Mouse (Mus musculus) MEL (cell line): ENCODE measurements around the gene Zic4. TPM values are rescaled to one million over a fixed set of nuclear protein-coding genes. Genes with fewer than 3 reads are reported as not detected.

Experiments
- DNase-seq: peaks from one replicate; pipeline ENCODE4 v3.0.0; 2011; ENCODE audit warnings: low read depth, low spot score
- H3K27ac ChIP-seq: 2 replicates; pipeline ENCODE4 v1.5.1; 2012; ENCODE audit warnings: low read depth, mild to moderate bottlenecking, control low read depth, low read length, moderate library complexity; ENCODE audit not compliant: control insufficient read depth
- H3K27me3 ChIP-seq, 2 experiments: fragments of 150-350 bp in 1 of 2; sonication (generic) in 1 of 2; 2 replicates each; pipeline ENCODE4 v1.6.1; 2012; ENCODE audit warnings: low read length in 2 of 2, mild to moderate bottlenecking in 2 of 2, improper control_type of control experiment in 1 of 2, moderate library complexity in 1 of 2; ENCODE audit not compliant: insufficient read depth in 2 of 2, control insufficient read depth in 1 of 2
- H3K36me3 ChIP-seq, 2 experiments: 2 replicates each; pipeline ENCODE4 v1.6.1; 2012 to 2014; ENCODE audit warnings: low read length in 2 of 2, improper control_type of control experiment in 1 of 2, inconsistent platforms in 1 of 2, mild to moderate bottlenecking in 1 of 2; ENCODE audit not compliant: insufficient read depth in 2 of 2, control insufficient read depth in 1 of 2
- H3K4me1 ChIP-seq, 2 experiments: fragments of 150-350 bp in 1 of 2; sonication (generic) in 1 of 2; 2 replicates each; pipeline ENCODE4 v1.6.1; 2012; ENCODE audit warnings: low read length in 2 of 2, improper control_type of control experiment in 1 of 2, mild to moderate bottlenecking in 1 of 2; ENCODE audit not compliant: insufficient read depth in 2 of 2, control insufficient read depth in 1 of 2
- H3K4me3 ChIP-seq, 2 experiments: fragments of 150-350 bp in 1 of 2; sonication (generic) in 1 of 2; 2 replicates each; pipeline ENCODE4 v1.5.1; 2012; ENCODE audit warnings: low read depth in 2 of 2, low read length in 2 of 2, mild to moderate bottlenecking in 2 of 2, moderate library complexity in 2 of 2, control low read depth in 1 of 2, improper control_type of control experiment in 1 of 2; ENCODE audit not compliant: control insufficient read depth in 1 of 2, insufficient read depth in 1 of 2
- H3K79me2 ChIP-seq: 2 replicates; pipeline ENCODE4 v1.6.1; 2012; ENCODE audit warnings: mild to moderate bottlenecking, low read length, moderate library complexity; ENCODE audit not compliant: control insufficient read depth, poor library complexity, insufficient read depth
- H3K9ac ChIP-seq: 2 replicates; pipeline ENCODE4 v1.6.1; 2012; ENCODE audit warnings: low read depth, mild to moderate bottlenecking, control low read depth, low read length, moderate library complexity; ENCODE audit not compliant: control insufficient read depth, poor library complexity, severe bottlenecking
- H3K9me3 ChIP-seq: fragments of 150-350 bp; sonication (generic); replicated peaks from 2 replicates; pipeline ENCODE4 v1.6.1; 2012; ENCODE audit warnings: mild to moderate bottlenecking, low read length, improper control_type of control experiment, moderate library complexity; ENCODE audit not compliant: insufficient read depth
- BHLHE40 ChIP-seq: IDR thresholded peaks from 2 replicates; pipeline ENCODE4 v1.6.1; 2012; ENCODE audit warnings: low read depth, mild to moderate bottlenecking, inconsistent platforms, low read length, improper control_type of control experiment, borderline replicate concordance
- CHD1 ChIP-seq: IDR thresholded peaks from 2 replicates; pipeline ENCODE4 v1.6.1; 2012; ENCODE audit warnings: low read depth, mild to moderate bottlenecking, inconsistent platforms, low read length, improper control_type of control experiment
- E2F4 ChIP-seq: IDR thresholded peaks from 2 replicates; pipeline ENCODE4 v1.6.1; 2011; ENCODE audit warnings: low read depth, low read length, improper control_type of control experiment, borderline replicate concordance
- ELF1 ChIP-seq: IDR thresholded peaks from 2 replicates; pipeline ENCODE4 v1.6.1; 2014; ENCODE audit warnings: low read depth, mild to moderate bottlenecking, inconsistent platforms, low read length, improper control_type of control experiment, moderate library complexity
- EP300 ChIP-seq, 2 experiments: IDR thresholded peaks; 2 replicates each; pipeline ENCODE4 v1.6.1; 2011; ENCODE audit warnings: improper control_type of control experiment in 2 of 2, low read length in 2 of 2, low read depth in 1 of 2, mild to moderate bottlenecking in 1 of 2
- GABPA ChIP-seq: IDR thresholded peaks from 2 replicates; pipeline ENCODE4 v1.6.1; 2012; ENCODE audit warnings: low read depth, mild to moderate bottlenecking, inconsistent platforms, low read length, improper control_type of control experiment, moderate library complexity
- GATA1 ChIP-seq: IDR thresholded peaks from 2 replicates; pipeline ENCODE4 v1.6.1; 2011; ENCODE audit warnings: low read depth, low read length, improper control_type of control experiment
- HCFC1 ChIP-seq: IDR thresholded peaks from 2 replicates; pipeline ENCODE4 v1.6.1; 2012; ENCODE audit warnings: low read depth, mild to moderate bottlenecking, inconsistent platforms, low read length, improper control_type of control experiment, moderate library complexity
- KAT2A ChIP-seq: conservative IDR thresholded peaks from 2 replicates; pipeline ENCODE4 v1.6.1; 2012; ENCODE audit warnings: low read depth, low read length, improper control_type of control experiment, inconsistent platforms
- MAX ChIP-seq: IDR thresholded peaks from 2 replicates; pipeline ENCODE4 v1.6.1; 2011; ENCODE audit warnings: low read length, improper control_type of control experiment
- MAZ ChIP-seq: IDR thresholded peaks from 2 replicates; pipeline ENCODE4 v1.6.1; 2012; ENCODE audit warnings: low read depth, mild to moderate bottlenecking, inconsistent platforms, low read length, improper control_type of control experiment
- MXI1 ChIP-seq: IDR thresholded peaks from 2 replicates; pipeline ENCODE4 v1.6.1; 2011; ENCODE audit warnings: mild to moderate bottlenecking, low read depth, low read length, improper control_type of control experiment
- MYB ChIP-seq: IDR thresholded peaks from 2 replicates; pipeline ENCODE4 v1.6.1; 2011; ENCODE audit warnings: mild to moderate bottlenecking, low read depth, low read length, improper control_type of control experiment
- POLR2A ChIP-seq, 2 experiments: IDR thresholded peaks; 2 replicates each; pipeline ENCODE4 v1.6.1; 2011 to 2012; ENCODE audit warnings: low read length in 2 of 2, mild to moderate bottlenecking in 2 of 2, control low read depth in 1 of 2, improper control_type of control experiment in 1 of 2, low read depth in 1 of 2, moderate library complexity in 1 of 2; ENCODE audit not compliant: control insufficient read depth in 1 of 2, insufficient read depth in 1 of 2, poor library complexity in 1 of 2
- POLR2AphosphoS2 ChIP-seq: IDR thresholded peaks from 2 replicates; pipeline ENCODE4 v1.6.1; 2011; ENCODE audit warnings: low read length, improper control_type of control experiment
- SIN3A ChIP-seq: IDR thresholded peaks from 2 replicates; pipeline ENCODE4 v1.6.1; 2012; ENCODE audit warnings: low read length, improper control_type of control experiment, inconsistent platforms
- TCF12 ChIP-seq: IDR thresholded peaks from 2 replicates; pipeline ENCODE4 v1.6.1; 2014; ENCODE audit warnings: low read depth, mild to moderate bottlenecking, inconsistent platforms, low read length, improper control_type of control experiment, moderate library complexity
- USF1 ChIP-seq: IDR thresholded peaks from 2 replicates; pipeline ENCODE4 v1.6.1; 2014; ENCODE audit warnings: low read depth, mild to moderate bottlenecking, inconsistent platforms, low read length, improper control_type of control experiment, moderate library complexity
- USF2 ChIP-seq, 2 experiments: IDR thresholded peaks; 2 replicates each; pipeline ENCODE4 v1.6.1; 2011 to 2012; ENCODE audit warnings: improper control_type of control experiment in 2 of 2, low read length in 2 of 2, borderline replicate concordance in 1 of 2, inconsistent platforms in 1 of 2, low read depth in 1 of 2, mild to moderate bottlenecking in 1 of 2; ENCODE audit not compliant: insufficient read depth in 1 of 2
- ZKSCAN1 ChIP-seq: IDR thresholded peaks from 2 replicates; pipeline ENCODE4 v1.6.1; 2012; ENCODE audit warnings: low read depth, mild to moderate bottlenecking, inconsistent platforms, low read length, improper control_type of control experiment, moderate library complexity
- ZMIZ1 ChIP-seq: IDR thresholded peaks from 2 replicates; pipeline ENCODE4 v1.6.1; 2012; ENCODE audit warnings: low read depth, mild to moderate bottlenecking, inconsistent platforms, low read length, improper control_type of control experiment, moderate library complexity
- polyA plus RNA-seq, 2 experiments: library from polyadenylated mRNA; stranded (reverse) in 1 of 2; unstranded in 1 of 2; fragments of >175 nt in 1 of 2; fragments of >200 nt in 1 of 2; gene quantifications; 2 replicates each; pipeline versions ENCODE4 v1.2.1 to v1.2.4; 2012; ENCODE audit warnings: low replicate concordance in 2 of 2, low read depth in 1 of 2; ENCODE audit not compliant: insufficient read length in 2 of 2, insufficient read depth in 1 of 2, missing spikeins in 1 of 2
- total RNA-seq: library from RNA; depleted of rRNA; stranded (reverse); fragments of 300-350 nt; gene quantifications from 2 replicates; pipeline ENCODE4 v1.2.3, GENCODE M21; 2012

The Zic4 gene
- total and polyA plus RNA-seq, 3 experiments, result not detected

DNA sequence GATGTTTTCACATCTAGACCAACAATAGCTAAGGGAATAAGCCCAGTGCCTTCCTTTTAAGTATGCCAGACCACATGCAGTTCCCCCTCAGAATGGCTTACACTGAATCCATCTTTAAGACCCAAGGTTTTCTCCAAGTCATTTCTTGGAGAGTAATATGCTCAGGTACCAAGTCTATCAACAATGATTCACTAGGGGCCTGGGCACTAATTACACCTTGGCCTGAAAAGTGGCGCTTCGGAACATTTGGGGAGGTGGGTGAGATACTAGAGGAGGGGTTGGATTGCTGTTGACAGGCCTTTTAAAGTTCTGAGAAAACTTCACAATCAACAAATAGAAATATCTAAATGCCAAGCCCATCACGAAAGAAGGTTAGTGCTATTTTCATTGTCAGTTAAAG lies 4.9 kb upstream of the Zic4 start:
- Histone ChIP-seq H3K9me3 (no peaks in the 10 kb centered on the region), H3K27me3 (no peaks in the 10 kb centered on the region), H3K4me1 (no peaks in the 10 kb centered on the region), H3K9ac (no peak overlapping the region), H3K36me3 (no peaks in the 10 kb centered on the region), H3K27ac (no peak overlapping the region), H3K79me2 (no peaks in the 10 kb centered on the region), H3K4me3 (no peak overlapping the region)
- TF ChIP-seq E2F4 (no peak), EP300 (IDR thresholded peaks at IDR 0.05; ENCODE audit: low read depth in 1 of 2, low read length in 2 of 2) (no peak), MAZ (no peak), ELF1 (no peak)
- DNase-seq, result no peak

DNA sequence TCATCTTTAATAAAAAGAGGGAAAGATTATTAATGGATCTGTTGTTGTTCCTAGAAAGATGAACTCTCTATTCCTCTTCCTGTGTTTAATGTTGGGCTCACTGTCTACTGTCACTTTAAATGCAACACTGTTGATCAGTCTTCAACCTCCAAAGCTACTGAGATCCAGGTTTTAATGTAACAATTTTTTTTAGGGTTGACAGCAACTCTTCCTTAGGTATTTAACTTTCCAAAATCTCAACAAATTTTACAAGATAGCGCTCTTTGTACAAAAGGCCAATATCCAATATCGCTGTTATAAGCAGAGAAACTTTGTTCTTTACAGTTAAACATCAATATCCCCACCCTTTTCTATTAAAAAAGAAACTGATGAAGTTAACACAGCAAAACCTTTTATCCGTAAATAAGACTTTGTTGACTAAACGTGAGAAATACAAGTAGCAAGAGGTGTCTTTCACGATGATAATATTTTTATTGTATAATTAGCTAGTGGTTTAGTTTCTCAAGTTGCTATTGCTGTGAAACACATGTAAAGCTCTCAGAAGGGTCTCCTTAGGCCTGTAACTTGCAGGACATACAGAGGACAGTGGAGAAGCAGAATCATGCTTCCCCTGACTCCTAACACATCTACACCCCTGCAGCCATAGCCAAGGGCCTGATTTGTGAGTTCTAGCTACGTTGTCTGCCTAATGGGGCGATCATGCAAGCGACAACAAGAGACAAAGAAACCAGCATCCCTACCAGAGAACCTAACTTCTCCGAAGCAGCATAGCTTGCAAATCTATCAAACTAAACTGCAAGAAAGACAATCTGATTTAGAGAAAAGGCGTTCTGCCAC lies 3.1 kb upstream of the Zic4 start:
- no peaks in the 10 kb centered on the region for H3K9me3 ChIP-seq
- H3K4me1 ChIP-seq, result no peaks in the 10 kb centered on the region
- H3K79me2 ChIP-seq, result no peaks in the 10 kb centered on the region
- no peaks in the 10 kb centered on the region for H3K36me3 ChIP-seq
- DNase-seq, result no peak
- TF ChIP-seq POLR2AphosphoS2 (no peak), GATA1 (no peak), USF2 (IDR thresholded peaks at IDR 0.05; ENCODE audit: borderline replicate concordance in 1 of 2, insufficient read depth in 1 of 2, low read depth in 1 of 2, low read length in 2 of 2) (no peak), MXI1 (no peak)
- TF ChIP-seq, all 39 proteins: peak for 0
- no peak overlapping the region for H3K4me3 ChIP-seq
- no peak overlapping the region for H3K27ac ChIP-seq
- no peak overlapping the region for H3K9ac ChIP-seq
- no peaks in the 10 kb centered on the region for H3K27me3 ChIP-seq

DNA sequence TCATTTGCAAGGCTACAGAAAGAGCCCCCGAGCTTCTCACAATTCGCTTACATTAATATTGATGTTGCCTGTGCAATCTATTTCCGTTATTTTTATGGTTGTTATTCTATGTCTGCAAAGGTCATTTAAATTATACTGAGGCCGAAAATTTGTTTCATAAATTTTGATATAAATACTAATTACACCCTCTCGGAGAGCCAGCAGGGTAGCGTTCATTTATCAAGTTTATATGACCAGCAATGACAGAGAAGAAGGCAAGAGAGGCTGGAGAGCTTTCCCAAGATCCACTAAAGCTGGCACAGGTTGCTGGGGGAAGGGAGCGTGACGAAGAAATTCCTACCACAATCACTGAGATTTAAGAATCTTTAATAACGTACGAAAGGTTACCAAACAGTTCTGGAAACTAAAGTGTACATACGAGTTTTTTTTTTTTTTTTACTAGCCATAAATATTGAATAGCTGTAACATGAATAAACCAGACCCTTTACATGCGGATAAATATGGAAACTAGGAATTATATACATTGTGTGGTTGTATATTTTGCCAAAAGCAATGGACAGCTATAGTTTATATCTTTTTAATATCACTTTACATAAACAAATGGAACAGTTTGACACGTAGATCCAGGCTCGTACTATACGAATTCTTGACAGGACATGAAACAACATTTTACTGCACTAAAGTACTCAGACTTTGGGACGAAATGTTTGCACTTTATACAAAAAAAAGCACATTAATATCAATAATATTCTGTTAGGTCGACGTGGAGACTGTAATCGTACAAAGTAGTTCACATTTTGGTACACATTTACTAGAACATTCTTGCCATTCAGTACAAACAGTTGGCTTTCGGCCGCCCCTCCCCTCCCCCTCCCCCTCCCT lies 1.8 kb upstream of the Zic4 start:
- DNase-seq, result no peak
- Histone ChIP-seq H3K36me3 (no peaks in the 10 kb centered on the region), H3K79me2 (no peaks in the 10 kb centered on the region), H3K27ac (no peak overlapping the region), H3K9me3 (no peaks in the 10 kb centered on the region), H3K9ac (no peak overlapping the region), H3K4me1 (no peaks in the 10 kb centered on the region), H3K27me3 (no peaks in the 10 kb centered on the region), H3K4me3 (no peak overlapping the region)
- TF ChIP-seq MAX (no peak), POLR2AphosphoS2 (no peak), GABPA (no peak), KAT2A (no peak), USF2 (IDR thresholded peaks at IDR 0.05; ENCODE audit: borderline replicate concordance in 1 of 2, insufficient read depth in 1 of 2, low read depth in 1 of 2, low read length in 2 of 2) (no peak), MYB (no peak), USF1 (no peak), TCF12 (no peak), BHLHE40 (no peak), ZKSCAN1 (no peak), ZMIZ1 (no peak), POLR2A (IDR thresholded peaks at IDR 0.05; ENCODE audit: control insufficient read depth in 1 of 2, insufficient read depth in 1 of 2, low read depth in 1 of 2, low read length in 2 of 2, poor library complexity in 1 of 2) (no peak), SIN3A (no peak), CHD1 (no peak), HCFC1 (no peak)
